Mouse (Mus musculus): ENCODE results near the gene Vtn.
A peak's percentile ranks its signal among the peaks of the same experiment; 100 is the strongest.
"Not testable (repeated sequence)": the region's sequence is repeated elsewhere in the genome, so short reads cannot be mapped to it uniquely, and the experiment has no call there.

Gene Vtn

GRCm38 (mm10) chr11:78497544-78498522 lies 1.1 kb upstream of the Vtn start, which contains the start of gene Sarm1:
Gene Sarm1 (minus strand): TSS chr11:78497754.
- DNase-seq = peak; percentile 91

DNA sequence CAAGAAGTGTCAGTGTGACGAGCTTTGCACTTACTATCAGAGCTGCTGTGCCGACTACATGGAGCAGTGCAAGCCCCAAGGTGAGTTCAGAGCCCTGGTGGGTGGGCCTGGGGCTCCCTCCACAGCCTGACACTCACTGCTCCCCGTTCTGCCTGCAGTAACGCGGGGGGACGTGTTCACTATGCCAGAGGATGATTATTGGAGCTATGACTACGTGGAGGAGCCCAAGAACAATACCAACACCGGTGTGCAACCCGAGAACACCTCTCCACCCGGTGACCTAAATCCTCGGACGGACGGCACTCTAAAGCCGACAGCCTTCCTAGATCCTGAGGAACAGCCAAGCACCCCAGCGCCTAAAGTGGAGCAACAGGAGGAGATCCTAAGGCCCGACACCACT lies 652 bp downstream of the Vtn start:
- no peak for DNase-seq

DNA sequence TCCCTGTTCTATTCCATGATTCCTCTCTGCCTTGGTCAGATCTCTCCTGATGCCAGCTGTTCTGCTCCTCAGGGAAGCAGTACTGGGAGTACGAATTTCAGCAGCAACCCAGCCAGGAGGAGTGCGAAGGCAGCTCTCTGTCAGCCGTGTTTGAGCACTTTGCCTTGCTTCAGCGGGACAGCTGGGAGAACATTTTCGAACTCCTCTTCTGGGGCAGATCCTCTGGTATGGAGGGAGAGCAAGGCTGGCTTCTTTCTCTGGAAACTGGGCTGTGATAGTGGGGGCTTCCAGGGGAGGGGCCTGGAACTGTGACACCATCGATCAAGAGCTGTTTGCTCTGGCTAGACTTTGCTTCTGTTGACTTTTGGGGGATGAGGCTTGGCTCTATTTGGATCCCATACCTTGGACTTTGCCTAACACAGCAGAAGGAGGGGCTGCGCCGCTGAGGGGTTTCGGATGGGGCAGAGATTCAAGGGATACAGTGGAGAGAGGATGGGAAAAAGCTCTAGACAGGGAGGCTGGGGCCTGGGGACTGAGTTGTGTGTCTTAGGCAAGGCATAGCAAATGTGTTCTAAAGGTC lies 1.8 kb downstream of the Vtn start:
- DNase-seq = no peak

DNA sequence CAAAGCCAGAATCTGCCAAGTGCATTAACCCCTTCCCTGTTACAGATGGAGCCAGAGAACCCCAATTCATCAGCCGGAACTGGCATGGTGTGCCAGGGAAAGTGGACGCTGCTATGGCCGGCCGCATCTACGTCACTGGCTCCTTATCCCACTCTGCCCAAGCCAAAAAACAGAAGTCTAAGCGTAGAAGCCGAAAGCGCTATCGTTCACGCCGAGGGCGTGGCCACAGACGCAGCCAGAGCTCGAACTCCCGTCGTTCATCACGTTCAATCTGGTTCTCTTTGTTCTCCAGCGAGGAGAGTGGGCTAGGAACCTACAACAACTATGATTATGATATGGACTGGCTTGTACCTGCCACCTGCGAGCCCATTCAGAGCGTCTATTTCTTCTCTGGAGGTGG lies 2.6 kb downstream of the Vtn start:
- no peak for DNase-seq

- DNase-seq = no peak
Measured at GRCm38 (mm10) chr11:78502909-78503650, 4.2 kb downstream of the Vtn start, which contains the start of gene Sebox. Gene Sebox (plus strand): TSS chr11:78503447.

DNA sequence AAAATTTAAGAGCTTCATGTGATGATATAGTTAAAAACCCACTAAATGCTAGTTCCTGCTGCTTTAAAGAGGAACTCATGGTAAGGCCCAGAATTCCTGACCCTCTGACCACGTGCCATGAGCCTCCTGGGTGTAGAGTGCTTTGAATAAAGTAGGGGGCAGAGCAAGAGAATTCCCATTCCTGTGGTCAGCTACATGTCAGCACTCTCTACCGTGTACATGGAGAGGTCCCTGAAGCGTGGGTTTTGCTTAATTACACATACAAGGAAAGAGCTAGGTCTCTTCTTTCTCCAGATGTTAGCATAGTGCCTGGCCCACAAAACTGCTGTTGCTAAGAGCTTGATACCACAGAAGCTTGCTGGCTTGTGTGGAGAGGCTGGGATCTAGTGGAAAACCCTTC lies 6.5 kb downstream of the Vtn start:
- no peak for DNase-seq

DNA sequence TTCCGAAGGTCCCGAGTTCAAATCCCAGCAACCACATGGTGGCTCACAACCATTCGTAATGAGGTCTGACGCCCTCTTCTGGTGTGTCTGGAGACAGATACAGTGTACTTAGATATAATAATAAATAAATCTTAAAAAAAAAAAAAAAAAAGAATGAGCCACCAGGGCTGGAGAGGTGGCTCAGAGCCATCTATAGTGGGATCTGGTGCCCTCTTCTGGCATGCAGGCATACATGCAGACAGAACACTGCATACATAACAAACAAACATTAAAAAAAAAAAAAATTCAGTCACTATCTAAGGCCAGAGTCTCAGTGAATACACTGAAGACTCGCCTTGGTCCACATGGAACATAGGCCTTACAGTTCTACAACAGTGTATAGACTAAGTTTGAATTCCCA lies 10.3 kb downstream of the Vtn start:
- DNase-seq = no peak

DNA sequence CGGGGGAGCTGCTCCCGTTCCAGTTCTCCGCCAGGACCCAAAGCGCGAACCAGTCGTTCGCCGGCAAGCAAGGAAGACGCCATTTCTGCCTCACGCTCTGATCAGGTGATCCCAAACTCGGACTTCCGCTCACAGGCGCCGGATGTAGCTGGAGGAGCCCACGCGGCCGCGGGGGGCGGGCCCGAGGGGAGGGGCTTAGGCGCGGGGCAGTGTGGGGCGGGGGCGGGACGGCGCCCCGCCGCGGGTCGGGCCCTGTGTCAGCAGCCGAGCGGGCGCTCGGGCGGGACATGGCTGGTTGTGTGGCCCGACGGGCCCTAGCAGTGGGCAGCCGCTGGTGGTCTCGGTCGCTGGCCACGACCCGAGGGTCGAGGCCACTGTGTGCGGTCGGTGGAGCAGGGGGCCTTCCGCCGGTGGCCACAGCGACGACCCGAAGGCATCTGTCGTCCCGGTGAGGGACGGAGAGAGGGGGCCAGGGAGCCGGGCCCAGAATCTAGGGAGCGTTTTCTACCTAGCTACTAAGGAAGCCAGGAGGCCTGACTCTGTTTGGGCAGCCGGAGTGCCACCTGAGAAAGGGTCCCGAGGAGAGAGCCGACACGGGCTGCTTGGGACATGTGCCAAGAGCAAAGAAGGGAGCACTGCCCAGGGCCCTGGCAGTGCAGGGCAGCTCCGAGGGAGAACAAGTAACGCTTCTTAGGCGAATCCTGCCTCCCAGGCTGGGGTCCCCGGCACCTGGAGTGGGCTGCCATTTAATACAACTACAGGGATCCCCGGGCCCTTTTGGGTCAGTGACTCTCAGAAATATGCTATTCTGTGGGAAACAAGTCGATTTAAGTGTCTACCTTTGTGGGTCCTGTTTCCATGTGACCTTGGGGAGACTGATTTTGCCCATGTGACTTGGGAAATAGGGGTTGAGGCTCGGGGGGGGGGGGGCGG lies 13.4 kb downstream of the Vtn start, which contains the start of the genes Tmem199 and Poldip2:
Tmem199 (minus strand) TSS at position 148 of the 933 bp plus-strand sequence.
Poldip2 (plus strand) TSS at position 169 of the 933 bp plus-strand sequence.
- DNase-seq = peak; percentile 87

GRCm38 (mm10) chr11:78513106-78513790 lies 14.4 kb downstream of the Vtn start:
- DNase-seq = no peak

DNA sequence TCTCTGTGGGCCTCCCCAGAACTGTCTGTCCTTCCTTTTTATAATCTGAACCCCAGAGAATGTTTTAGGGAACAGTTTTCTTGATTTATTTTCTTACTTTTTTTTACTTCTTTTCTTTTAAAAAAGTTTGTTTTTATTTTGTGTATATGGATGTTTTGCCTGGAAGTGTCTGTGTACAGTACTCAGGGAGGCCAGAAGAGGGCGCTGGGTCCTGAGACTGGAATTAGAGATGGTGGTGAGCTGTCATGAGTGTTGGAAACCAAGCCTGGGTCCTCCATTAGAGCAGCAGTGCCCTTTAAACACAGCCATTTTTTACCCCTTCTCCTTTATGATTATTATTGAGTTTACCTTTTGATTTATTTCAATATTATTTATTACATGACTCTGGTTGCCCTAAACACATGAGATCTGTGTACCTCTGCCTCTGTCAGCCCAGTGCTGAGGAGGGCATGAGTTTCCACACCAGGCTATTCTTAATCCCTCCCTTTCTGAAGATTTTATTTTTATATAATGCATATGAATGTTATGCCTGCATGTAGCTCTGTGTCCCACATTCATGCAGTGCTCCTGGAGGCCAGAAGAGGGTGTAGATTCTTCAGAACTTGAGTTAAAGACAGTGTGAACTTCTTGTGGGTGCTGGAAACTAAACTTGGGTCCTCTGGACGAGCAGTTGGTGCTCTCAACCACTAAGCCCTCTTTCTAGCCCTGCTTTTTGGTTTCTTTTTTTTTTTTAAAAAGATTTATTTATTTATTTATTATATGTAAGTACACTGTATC lies 16.8 kb downstream of the Vtn start:
- DNase-seq = no peak

DNA sequence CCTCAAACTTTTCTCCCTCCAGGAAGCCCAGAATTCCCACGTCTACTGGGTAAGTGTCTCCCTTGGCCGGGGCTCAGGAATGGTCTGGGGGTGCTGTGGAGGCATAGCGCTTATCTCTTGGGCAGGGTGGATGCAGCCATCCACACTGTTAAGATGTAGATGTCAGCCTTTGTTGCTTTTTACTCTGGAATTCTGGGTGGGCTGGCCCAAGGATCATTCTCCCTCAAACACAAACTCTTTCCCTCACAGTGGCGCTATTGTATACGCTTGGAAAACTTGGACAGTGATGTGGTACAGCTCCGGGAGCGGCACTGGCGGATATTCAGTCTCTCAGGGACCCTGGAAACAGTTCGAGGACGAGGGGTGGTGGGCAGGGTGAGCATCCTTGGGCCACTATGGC lies 20.0 kb downstream of the Vtn start:
- no peak for DNase-seq

GRCm38 (mm10) chr11:78521880-78522279 lies 23.0 kb downstream of the Vtn start:
- no peak for DNase-seq

GRCm38 (mm10) chr11:78522481-78522997 lies 23.6 kb downstream of the Vtn start:
- peak; percentile 62 for DNase-seq

GRCm38 (mm10) chr11:78523241-78523955 lies 24.5 kb downstream of the Vtn start:
- DNase-seq = no peak

DNA sequence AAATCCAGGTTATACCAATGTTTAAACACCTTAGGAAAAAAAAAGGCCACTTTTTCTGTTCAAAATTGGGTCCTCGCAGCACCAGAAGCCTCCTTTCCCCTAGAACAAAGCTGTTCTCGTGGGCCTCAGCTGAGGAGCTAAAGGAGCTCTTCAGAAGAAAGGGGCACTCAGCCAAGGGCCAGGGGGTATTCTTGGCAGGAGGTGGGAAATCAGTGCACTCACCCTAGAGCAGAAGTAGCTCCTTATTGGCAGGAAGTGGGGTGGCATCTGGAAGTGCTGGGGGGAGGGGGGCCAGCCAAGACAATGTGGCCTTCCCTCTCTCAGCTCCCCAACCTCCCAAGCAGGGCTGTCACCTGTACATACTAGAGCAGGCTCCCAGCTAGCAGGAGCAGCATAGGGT lies 25.9 kb downstream of the Vtn start:
- no peak for DNase-seq

DNA sequence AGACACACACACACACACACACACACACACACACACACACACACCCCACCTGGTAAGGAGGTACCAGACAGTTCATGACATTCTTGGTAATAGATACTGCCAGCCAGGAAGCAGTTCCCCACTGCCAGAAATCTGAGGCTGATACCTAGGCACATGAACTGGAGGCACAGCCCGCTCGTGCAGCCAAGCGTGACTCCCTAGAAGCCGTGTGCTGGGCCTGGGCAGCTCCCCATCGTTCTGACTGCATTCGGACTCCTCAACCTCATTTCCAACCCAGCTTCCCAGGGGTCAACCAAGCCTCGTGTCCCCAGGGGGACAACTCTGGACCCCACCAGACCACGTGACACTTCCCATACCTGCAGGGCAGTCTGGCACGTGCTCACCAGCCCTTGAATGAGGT lies 29.8 kb downstream of the Vtn start:
- DNase-seq = no peak

DNA sequence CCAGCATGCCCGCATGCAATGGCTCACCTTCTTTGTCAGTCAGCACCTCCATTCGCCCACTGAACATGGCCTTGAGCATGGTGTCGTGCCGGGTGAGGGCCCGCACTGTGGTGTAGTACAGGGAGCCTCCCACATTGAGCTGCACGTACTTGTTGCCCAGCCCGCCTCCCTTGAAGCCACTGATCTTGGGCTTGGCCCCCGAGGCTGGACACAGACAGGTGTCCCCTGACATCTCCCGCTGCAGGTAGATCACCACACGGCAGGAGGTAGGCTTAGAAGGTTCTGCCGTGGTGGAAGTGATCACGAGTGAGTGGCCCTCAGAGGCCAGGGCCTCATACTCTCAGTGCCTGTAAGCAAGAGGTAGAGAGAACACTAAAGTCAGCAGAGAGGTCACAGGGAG lies 31.1 kb downstream of the Vtn start:
- no peak for DNase-seq

GRCm38 (mm10) chr11:78531046-78531445 lies 32.2 kb downstream of the Vtn start:
- peak; percentile 64 for DNase-seq

DNA sequence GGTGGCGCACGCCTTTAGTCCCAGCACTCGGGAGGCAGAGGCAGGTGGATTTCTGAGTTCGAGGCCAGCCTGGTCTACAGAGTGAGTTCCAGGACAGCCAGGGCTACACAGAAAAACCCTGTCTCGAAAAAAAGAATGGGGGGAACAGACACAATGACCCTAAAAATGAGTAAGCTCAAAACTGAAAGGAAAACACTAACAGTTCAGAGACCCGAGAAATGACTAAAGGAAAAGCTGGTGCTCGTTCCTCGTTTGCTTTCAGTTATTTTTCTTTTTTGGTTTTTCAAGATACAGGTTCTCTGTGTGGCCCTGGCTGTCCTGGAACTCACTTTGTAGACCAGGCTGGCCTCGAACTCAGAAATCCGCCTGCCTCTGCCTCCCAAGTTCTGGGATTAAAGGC lies 32.6 kb downstream of the Vtn start:
- not testable (repeated sequence) for DNase-seq

DNA sequence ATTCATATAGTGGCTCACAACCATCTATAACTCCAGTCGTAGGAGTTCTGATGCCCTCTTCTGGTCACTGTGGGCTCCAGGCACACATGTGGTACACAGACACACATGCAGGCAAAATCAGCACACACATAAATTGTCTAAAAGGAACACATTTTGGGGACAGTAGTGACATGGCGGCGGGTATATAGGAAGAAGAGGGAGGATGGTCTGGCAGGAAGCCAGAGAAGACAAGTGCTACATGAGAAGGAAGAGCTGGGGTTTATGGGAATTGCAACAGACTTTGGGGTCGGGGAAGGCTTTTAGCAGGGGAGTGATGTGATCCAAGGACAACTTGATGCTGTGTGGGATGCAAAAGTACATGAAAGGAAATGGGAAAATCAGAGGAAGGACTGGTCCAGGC lies 35.6 kb downstream of the Vtn start:
- no peak for DNase-seq
